Mouse (Mus musculus) CH12.LX (cell line): ENCODE data around the gene Micu1.
A peak's percentile ranks its signal among the peaks of the same experiment; 100 is the strongest.

Experiments
- CTCF ChIP-seq, 2 experiments: IDR thresholded peaks in 1 of 2; conservative IDR thresholded peaks in 1 of 2; 2 replicates each; pipeline ENCODE4 v1.5.1; 2011 to 2012; ENCODE audit warnings: low read depth in 2 of 2, low read length in 2 of 2, improper control_type of control experiment in 1 of 2, inconsistent platforms in 1 of 2, mild to moderate bottlenecking in 1 of 2, moderate library complexity in 1 of 2
- HCFC1 ChIP-seq: IDR thresholded peaks from 2 replicates; pipeline ENCODE4 v1.6.1; 2012; ENCODE audit warnings: low read depth, mild to moderate bottlenecking, inconsistent platforms, low read length, improper control_type of control experiment
- MAX ChIP-seq: IDR thresholded peaks from 2 replicates; pipeline ENCODE4 v1.6.1; 2011; ENCODE audit warnings: low read length, improper control_type of control experiment
- TBP ChIP-seq: conservative IDR thresholded peaks from 2 replicates; pipeline ENCODE4 v1.6.1; 2011; ENCODE audit warnings: low read depth, low read length, improper control_type of control experiment
- ZNF384 ChIP-seq: IDR thresholded peaks from 2 replicates; pipeline ENCODE4 v1.6.1; 2012; ENCODE audit warnings: low read depth, low read length, improper control_type of control experiment, inconsistent platforms

DNA sequence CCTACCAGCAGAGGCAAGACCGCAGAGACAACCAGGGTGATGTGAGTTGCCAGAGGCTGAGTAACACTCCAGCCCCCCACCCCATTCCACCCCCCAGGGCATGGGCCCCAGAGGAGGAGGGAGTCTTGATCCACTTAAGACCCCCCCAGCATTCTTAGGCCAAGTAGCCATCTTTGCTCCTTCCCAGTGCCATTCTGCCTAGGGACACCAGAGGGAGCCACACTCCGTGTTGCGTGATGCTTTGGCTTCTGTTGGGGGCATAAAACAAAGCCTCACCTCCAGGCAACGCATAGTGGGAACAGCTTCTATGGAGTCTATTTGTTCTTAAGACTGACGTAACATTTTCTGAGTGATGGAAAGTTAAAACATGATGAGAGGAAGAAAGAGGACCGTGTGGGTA is 190.7 kb downstream of the Micu1 start:
- peak; percentile 84 to 94 for TF ChIP-seq CTCF (conservative IDR thresholded peaks at IDR 0.05 in 1 of 2, IDR thresholded peaks at IDR 0.05 in 1 of 2; ENCODE audit: low read depth in 2 of 2, low read length in 2 of 2)
- no peak for TF ChIP-seq MAX
- no peak for TF ChIP-seq HCFC1
- TF ChIP-seq TBP, result no peak
- no peak for TF ChIP-seq ZNF384
